Mouse (Mus musculus) hindbrain, embryonic 12.5 days (tissue): ENCODE data around the gene Bcas3. TPM values are rescaled to one million over a fixed set of nuclear protein-coding genes. Genes with fewer than 3 reads are reported as not detected.

Source experiments
- ATAC-seq: fragments of 200-750 bp; cut with Nextera tagmentation; 2 replicates; pipeline ENCODE4 v1.8.0; 2017; ENCODE audit warnings: moderate TSS enrichment; ENCODE audit not compliant: low FRiP score
- H3K27ac ChIP-seq: fragments of 300-500 bp; sonication (generic); 2 replicates; pipeline ENCODE4 v1.5.1; 2016; ENCODE audit warnings: mild to moderate bottlenecking
- H3K27me3 ChIP-seq: fragments of 300-500 bp; sonication (generic); 2 replicates; pipeline ENCODE4 v1.6.1; 2016; ENCODE audit warnings: mild to moderate bottlenecking
- H3K36me3 ChIP-seq: fragments of 300-500 bp; sonication (generic); 2 replicates; pipeline ENCODE4 v1.6.1; 2016; ENCODE audit warnings: mild to moderate bottlenecking
- H3K4me1 ChIP-seq: fragments of 300-500 bp; sonication (generic); 2 replicates; pipeline ENCODE4 v1.6.1; 2016
- H3K4me2 ChIP-seq: fragments of 300-500 bp; sonication (generic); replicated peaks from 2 replicates; pipeline ENCODE4 v1.6.1; 2016; ENCODE audit warnings: mild to moderate bottlenecking
- H3K4me3 ChIP-seq: fragments of 300-500 bp; sonication (generic); 2 replicates; pipeline ENCODE4 v1.5.1; 2016; ENCODE audit warnings: mild to moderate bottlenecking
- H3K9ac ChIP-seq: fragments of 300-500 bp; sonication (generic); 2 replicates; pipeline ENCODE4 v1.6.1; 2016; ENCODE audit warnings: mild to moderate bottlenecking, moderate library complexity
- H3K9me3 ChIP-seq: fragments of 300-500 bp; sonication (generic); replicated peaks from 2 replicates; pipeline ENCODE4 v1.6.1; 2016; ENCODE audit warnings: mild to moderate bottlenecking
- WGBS: fragments of 180-500 bp; shearing (Covaris S2); methylation state at CpG from one replicate; pipeline ENCODE4 v1.1.7; 2016; 5-methylcytosine and 5-hydroxymethylcytosine counted together
- polyA plus RNA-seq: library from polyadenylated mRNA; unstranded; fragments of >200 nt; fragmentation: Nextera tagmentation; extraction: Ambion mirVana; gene quantifications from 2 replicates; pipeline ENCODE4 v1.2.1, GENCODE M21; 2016

Gene Bcas3
- polyA plus RNA-seq, 1 experiment from 2014 or later: 33.9 TPM

DNA sequence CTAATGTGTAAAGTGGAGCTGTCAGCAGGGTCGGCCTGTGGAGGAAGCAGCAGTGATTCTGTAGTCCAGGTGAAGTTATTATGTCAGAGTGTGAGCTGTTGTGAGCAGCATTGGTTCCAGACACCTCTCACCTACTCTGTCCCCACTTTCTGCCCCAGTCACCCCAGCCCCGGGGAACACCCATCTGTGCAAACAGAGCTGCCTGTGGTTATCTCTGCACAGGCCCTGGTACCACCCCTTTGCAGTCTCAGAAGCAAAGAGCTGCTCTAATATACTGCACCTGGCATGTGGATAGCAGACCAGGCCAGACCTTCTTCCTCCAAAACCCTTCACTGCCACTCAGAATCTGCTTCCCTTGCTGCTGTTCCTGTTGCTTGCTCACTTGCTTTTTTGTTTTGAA lies 437.3 kb downstream of the Bcas3 start:
- no peak for ATAC-seq
- Histone ChIP-seq H3K27ac (no peak overlapping the region), H3K9me3 (no peaks in the 10 kb centered on the region), H3K27me3 (no peaks in the 10 kb centered on the region), H3K9ac (no peak overlapping the region), H3K36me3 (no peaks in the 10 kb centered on the region), H3K4me2 (no peak overlapping the region), H3K4me3 (no peak overlapping the region), H3K4me1 (0 out of 2 replicates have a peak, but pooled peaks cover 3% of the 10 kb centered on the region)
- WGBS: 68% methylated on average over 2 of the region's 2 CpGs

DNA sequence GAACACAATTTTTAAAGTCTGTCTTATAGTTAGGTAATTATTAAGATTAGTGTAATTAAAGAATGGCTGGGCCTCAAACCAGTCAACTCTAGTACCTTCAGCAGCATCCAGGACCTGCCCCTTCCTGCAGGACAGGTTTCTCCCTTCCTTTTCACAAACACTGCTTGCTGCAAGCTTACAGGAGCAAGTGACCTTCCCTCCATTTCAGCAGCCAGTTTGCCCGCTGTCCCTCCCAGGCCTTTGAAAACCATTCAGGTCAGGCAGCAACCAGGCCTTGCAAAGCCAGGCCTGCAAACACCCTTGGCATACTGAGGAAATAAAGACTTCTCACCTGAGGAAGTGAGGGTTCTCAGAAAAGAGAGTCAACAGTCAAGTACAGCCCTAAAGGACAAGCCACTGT lies 438.2 kb downstream of the Bcas3 start:
- ATAC-seq: no peak
- WGBS: 93% methylated on average over 1 of the region's 1 CpGs

GRCm38 (mm10) chr11:85792534-85793215 lies 439.7 kb downstream of the Bcas3 start:
- Histone ChIP-seq H3K4me3 (no peak overlapping the region), H3K27me3 (no peaks in the 10 kb centered on the region), H3K4me1 (no peaks in the 10 kb centered on the region), H3K9me3 (no peaks in the 10 kb centered on the region), H3K36me3 (no peaks in the 10 kb centered on the region), H3K27ac (no peak overlapping the region), H3K9ac (no peak overlapping the region), H3K4me2 (no peak overlapping the region)
- 61% methylated on average over 12 of the region's 12 CpGs for WGBS
- no peak for ATAC-seq

More for the DNA sequence above, 438.2 kb downstream of the Bcas3 start:
- Histone ChIP-seq H3K4me2 (no peak overlapping the region), H3K27ac (no peak overlapping the region), H3K9me3 (no peaks in the 10 kb centered on the region), H3K9ac (no peak overlapping the region), H3K4me1 (no peaks in the 10 kb centered on the region), H3K36me3 (no peaks in the 10 kb centered on the region), H3K27me3 (no peaks in the 10 kb centered on the region), H3K4me3 (no peak overlapping the region)

DNA sequence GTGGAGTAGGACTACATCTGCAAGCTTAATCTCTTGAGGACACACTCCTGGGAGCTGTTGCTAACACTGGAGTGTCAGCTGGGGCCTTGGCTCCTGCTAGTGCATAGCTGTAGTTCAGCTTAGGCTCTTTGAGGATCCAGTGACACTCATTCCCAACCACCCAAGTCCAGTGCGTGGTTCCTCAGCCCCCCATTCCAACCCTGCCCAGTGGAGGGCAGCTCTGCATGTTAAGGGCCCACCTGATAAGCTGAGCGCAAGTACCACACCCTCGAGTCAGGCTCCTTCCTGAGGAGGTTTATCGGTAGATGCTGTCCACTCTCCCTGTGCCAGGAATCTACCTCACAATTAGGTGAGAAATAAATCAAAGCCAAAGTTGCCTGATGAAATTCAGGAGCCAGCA lies 446.5 kb downstream of the Bcas3 start:
- no peak overlapping the region for H3K4me2 ChIP-seq
- H3K4me1 ChIP-seq: no peaks in the 10 kb centered on the region
- H3K9ac ChIP-seq: no peak overlapping the region
- H3K4me3 ChIP-seq: no peak overlapping the region
- H3K27ac ChIP-seq: no peak overlapping the region
- no peaks in the 10 kb centered on the region for H3K9me3 ChIP-seq
- ATAC-seq: no peak
- H3K27me3 ChIP-seq: no peaks in the 10 kb centered on the region
- no peaks in the 10 kb centered on the region for H3K36me3 ChIP-seq
- WGBS: 82% methylated on average over 4 of the region's 4 CpGs

- no peak overlapping the region for H3K9ac ChIP-seq
- H3K9me3 ChIP-seq: no peaks in the 10 kb centered on the region
- H3K4me3 ChIP-seq: no peak overlapping the region
- no peak for ATAC-seq
- no peaks in the 10 kb centered on the region for H3K4me1 ChIP-seq
- no peaks in the 10 kb centered on the region for H3K27me3 ChIP-seq
- H3K36me3 ChIP-seq: no peaks in the 10 kb centered on the region
- WGBS: 76% methylated on average over 19 of the region's 19 CpGs
- no peak overlapping the region for H3K4me2 ChIP-seq
- no peak overlapping the region for H3K27ac ChIP-seq
These were observed 446.9 kb downstream of the Bcas3 start for GRCm38 (mm10) chr11:85799856-85800255.

DNA sequence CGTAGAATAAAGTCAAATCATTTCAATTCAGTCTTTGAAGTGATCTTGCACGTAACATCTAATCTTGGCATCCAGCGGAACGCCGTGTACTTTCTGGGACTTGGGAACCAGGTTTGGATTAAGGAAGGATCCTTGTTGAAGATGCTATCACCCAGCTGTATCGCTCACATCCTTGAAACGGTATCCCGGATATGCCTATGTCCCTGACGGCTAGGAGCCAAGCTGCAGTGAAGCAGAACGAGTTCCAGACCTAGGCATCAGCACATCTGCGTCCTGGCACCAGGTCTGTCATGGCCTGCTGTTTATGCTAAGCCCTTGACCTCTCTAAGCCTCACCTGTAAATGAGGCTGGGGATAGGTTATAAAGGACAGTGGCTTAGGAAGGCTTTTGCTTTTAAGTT lies 447.4 kb downstream of the Bcas3 start:
- Histone ChIP-seq H3K4me3 (no peak overlapping the region), H3K9me3 (no peaks in the 10 kb centered on the region), H3K4me2 (no peak overlapping the region), H3K36me3 (no peaks in the 10 kb centered on the region), H3K9ac (no peak overlapping the region), H3K27me3 (no peaks in the 10 kb centered on the region), H3K27ac (no peak overlapping the region), H3K4me1 (no peaks in the 10 kb centered on the region)
- ATAC-seq: no peak
- 80% methylated on average over 11 of the region's 11 CpGs for WGBS

GRCm38 (mm10) chr11:85804048-85804447 lies 451.1 kb downstream of the Bcas3 start:
- Histone ChIP-seq H3K9ac (no peak overlapping the region), H3K4me1 (no peaks in the 10 kb centered on the region), H3K4me3 (no peak overlapping the region), H3K4me2 (no peak overlapping the region), H3K36me3 (no peaks in the 10 kb centered on the region), H3K27me3 (no peaks in the 10 kb centered on the region), H3K9me3 (no peaks in the 10 kb centered on the region), H3K27ac (no peak overlapping the region)
- ATAC-seq: no peak
- 73% methylated on average over 5 of the region's 5 CpGs for WGBS

DNA sequence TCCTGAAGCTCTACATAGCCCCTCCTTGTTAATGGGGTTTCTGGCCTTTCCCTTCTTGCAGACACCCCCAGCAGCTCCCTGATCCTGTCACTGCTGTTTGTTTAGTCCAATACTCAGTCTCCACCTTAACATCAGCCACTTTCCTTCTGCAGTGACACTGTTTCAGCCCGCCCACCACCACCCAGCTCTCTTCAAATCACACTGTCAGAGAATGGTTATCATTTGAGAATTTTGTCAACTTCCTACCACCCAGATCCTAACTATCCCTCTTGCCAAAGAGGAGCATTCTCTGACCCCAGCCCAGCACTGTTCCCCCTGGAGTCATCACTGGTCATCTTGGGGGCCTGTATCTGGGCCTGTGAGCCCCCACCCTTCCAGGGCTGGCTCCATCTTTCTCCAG lies 452.8 kb downstream of the Bcas3 start:
- H3K27ac ChIP-seq: no peak overlapping the region
- no peaks in the 10 kb centered on the region for H3K9me3 ChIP-seq
- H3K27me3 ChIP-seq: no peaks in the 10 kb centered on the region
- H3K9ac ChIP-seq: no peak overlapping the region
- no peak overlapping the region for H3K4me2 ChIP-seq
- H3K4me3 ChIP-seq: no peak overlapping the region
- 83% methylated on average over 1 of the region's 1 CpGs for WGBS
- no peak for ATAC-seq
- H3K36me3 ChIP-seq: no peaks in the 10 kb centered on the region
- no peaks in the 10 kb centered on the region for H3K4me1 ChIP-seq

DNA sequence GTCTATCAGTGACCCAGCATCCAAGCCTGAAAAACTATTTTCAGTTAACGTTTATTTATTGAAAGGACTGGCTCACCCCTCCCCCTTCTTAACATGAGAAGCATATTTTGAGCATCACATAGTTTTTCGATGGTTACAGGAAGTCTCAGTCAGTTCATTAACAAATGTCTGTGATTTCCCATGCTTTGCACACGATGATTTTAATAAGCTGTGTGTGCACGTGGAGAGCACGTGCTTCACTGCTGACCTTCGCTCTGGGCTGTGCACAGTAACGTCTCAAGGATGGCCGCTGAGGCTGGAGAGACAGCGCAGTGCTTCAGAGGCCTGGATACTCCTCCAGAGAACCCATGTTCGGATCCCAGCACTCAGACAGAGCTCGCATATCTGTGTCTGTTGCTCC lies 454.4 kb downstream of the Bcas3 start:
- Histone ChIP-seq H3K4me2 (no peak overlapping the region), H3K36me3 (no peaks in the 10 kb centered on the region), H3K4me1 (no peaks in the 10 kb centered on the region), H3K27me3 (no peaks in the 10 kb centered on the region), H3K9ac (no peak overlapping the region), H3K27ac (no peak overlapping the region), H3K4me3 (no peak overlapping the region), H3K9me3 (no peaks in the 10 kb centered on the region)
- 88% methylated on average over 11 of the region's 11 CpGs for WGBS
- no peak for ATAC-seq

DNA sequence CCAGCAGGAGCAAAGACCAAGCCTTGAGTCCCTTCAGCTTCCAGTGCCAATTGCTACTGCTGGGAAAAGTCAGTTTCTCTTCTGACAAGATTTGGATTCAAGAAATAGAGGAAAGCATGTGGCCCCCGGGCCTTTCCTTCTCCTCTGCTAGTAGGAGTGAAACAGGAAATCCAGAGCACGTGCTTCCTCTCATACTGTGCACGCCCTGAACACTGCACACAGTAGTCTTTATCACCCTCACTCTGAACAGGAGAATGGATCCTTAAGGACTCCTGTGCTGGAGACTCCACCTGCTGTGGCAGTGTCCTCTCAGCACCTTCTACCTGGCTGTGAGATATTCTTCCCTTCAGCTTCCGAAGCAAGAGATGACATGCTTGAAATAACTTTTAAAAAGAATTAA lies 458.3 kb downstream of the Bcas3 start:
- no peak for ATAC-seq
- Histone ChIP-seq H3K27me3 (peaks cover 7% of the 10 kb centered on the region), H3K4me1 (peaks cover 16% of the 10 kb centered on the region), H3K9ac (no peak overlapping the region), H3K36me3 (no peaks in the 10 kb centered on the region), H3K27ac (no peak overlapping the region), H3K4me3 (no peak overlapping the region), H3K4me2 (no peak overlapping the region), H3K9me3 (no peaks in the 10 kb centered on the region)
- 78% methylated on average over 4 of the region's 4 CpGs for WGBS

- no peak for ATAC-seq
- H3K4me3 ChIP-seq: no peak overlapping the region
- peaks cover 7% of the 10 kb centered on the region for H3K27me3 ChIP-seq
These were observed 458.7 kb downstream of the Bcas3 start for GRCm38 (mm10) chr11:85811676-85812075.

DNA sequence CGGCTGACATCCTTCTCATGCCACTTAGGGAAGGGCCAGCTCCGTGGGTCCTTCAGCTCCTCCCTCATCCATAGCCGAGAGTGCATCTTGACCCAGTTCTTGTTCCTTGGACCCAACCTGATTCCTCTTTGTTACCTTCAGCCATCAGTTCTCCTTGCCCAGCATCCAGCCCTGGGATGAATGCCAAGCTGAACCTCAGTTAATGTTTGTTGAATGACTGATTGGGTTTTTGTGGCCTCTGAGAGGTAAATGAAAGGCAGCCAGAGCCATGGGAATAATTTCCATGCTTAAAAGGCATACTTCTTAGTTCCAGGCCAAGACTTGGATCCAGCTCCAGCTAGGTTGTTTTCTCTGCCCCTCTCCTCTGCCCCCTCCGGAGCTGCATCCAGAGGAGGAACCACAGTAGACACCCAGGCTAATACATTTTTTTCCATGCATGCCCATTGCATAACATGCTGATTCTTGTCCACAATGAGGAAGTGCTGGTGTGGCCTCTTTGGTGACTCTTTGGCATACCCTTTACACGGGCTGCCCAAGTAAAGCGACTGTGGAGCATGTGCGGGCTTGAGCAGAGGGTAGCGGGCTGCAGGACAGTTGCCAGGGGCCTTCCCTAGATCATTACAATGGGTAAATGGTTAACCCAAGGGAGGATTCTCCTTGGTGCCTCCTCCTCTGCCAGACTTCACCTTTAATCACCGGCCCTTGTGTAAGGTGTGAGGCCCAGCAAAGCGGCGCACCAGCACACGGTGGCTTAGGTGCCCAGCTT lies 459.4 kb downstream of the Bcas3 start:
- Histone ChIP-seq H3K4me3 (no peak overlapping the region), H3K27ac (no peak overlapping the region), H3K4me1 (peaks cover 16% of the 10 kb centered on the region), H3K9me3 (no peaks in the 10 kb centered on the region), H3K9ac (no peak overlapping the region), H3K36me3 (no peaks in the 10 kb centered on the region), H3K27me3 (peaks cover 7% of the 10 kb centered on the region), H3K4me2 (no peak overlapping the region)
- 87% methylated on average over 12 of the region's 12 CpGs for WGBS
- no peak for ATAC-seq

More at GRCm38 (mm10) chr11:85811676-85812075, 458.7 kb downstream of the Bcas3 start:
- H3K4me2 ChIP-seq: no peak overlapping the region
- H3K27ac ChIP-seq: no peak overlapping the region
- H3K4me1 ChIP-seq: peaks cover 16% of the 10 kb centered on the region
- 90% methylated on average over 5 of the region's 5 CpGs for WGBS
- no peaks in the 10 kb centered on the region for H3K36me3 ChIP-seq
- no peak overlapping the region for H3K9ac ChIP-seq
- no peaks in the 10 kb centered on the region for H3K9me3 ChIP-seq

DNA sequence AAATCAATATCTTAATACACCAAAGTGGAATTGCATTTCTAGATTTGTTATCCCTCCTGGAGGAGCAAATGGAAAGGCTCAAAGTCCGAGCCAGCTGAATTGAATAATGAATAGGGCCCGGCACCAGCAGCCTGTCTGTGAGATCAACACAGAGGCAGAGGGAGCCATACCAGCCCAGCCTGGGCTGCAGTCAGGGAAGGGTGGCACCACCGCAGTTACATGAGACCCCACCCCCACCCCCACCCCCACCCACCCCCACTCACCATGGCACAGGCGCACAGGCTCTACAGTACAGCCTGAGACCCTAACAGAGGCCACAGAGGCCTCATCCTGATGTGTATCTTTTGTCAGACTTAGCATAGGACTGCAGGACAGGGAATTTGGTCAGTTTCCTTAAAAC lies 461.7 kb downstream of the Bcas3 start:
- Histone ChIP-seq H3K4me2 (no peak overlapping the region), H3K27ac (no peak overlapping the region), H3K9me3 (no peaks in the 10 kb centered on the region), H3K9ac (no peak overlapping the region), H3K4me3 (no peak overlapping the region), H3K27me3 (peaks cover 12% of the 10 kb centered on the region), H3K36me3 (no peaks in the 10 kb centered on the region), H3K4me1 (peaks cover 16% of the 10 kb centered on the region)
- WGBS: 49% methylated on average over 4 of the region's 4 CpGs
- ATAC-seq: no peak
